Comparison of ENCODE assay signal across 22 mouse cellular contexts in genomic region chr2:157185022-157185660, GRCm38 (mm10). TPM values are rescaled to one million over a fixed set of nuclear protein-coding genes. Genes with fewer than 3 reads are reported as not detected.
DNase-seq lines count a peak whose midpoint lies in the region; ATAC-seq and TF ChIP-seq lines count a peak whose summit lies in the region.
"Had no signal": no experiment of that assay in that cellular context is flagged by ENCODE, and none has a peak within 500 bp of the region (broad histone marks: within the 10 kb centered on the region; RNA-seq: fewer than 3 reads in every experiment).

No protein-coding gene starts in this region.

- no peaks in the 10 kb centered on the region for H3K27me3 ChIP-seq in heart, embryonic 15.5 days
- no peaks in the 10 kb centered on the region for H3K27me3 ChIP-seq in liver, embryonic 13.5 days
- no peaks in the 10 kb centered on the region for H3K27me3 ChIP-seq in small intestine, adult 2 months (ENCODE audit: control insufficient read depth, insufficient read depth, low read length)
- H3K27me3 ChIP-seq: hindbrain, embryonic 12.5 days; limb, embryonic 13.5 days; lung, embryonic 15.5 days had no signal

- 0 out of 2 replicates have a peak overlapping the region, but pooled peaks have one; percentile 17 for H3K27ac ChIP-seq in heart, embryonic 15.5 days
- H3K27ac ChIP-seq in liver, embryonic 13.5 days = peak overlapping the region; percentile 60
- peak overlapping the region; percentile 44; the same call in 1 of the 2 replicates for H3K27ac ChIP-seq in small intestine, adult 2 months (ENCODE audit: insufficient read depth, low read depth, low read length)
- H3K27ac ChIP-seq: forebrain, embryonic 10.5 days; hindbrain, embryonic 12.5 days; limb, embryonic 13.5 days; lung, embryonic 15.5 days had no signal

- WGBS in heart, embryonic 15.5 days = 58% methylated on average over 13 of the region's 13 CpGs
- 46% methylated on average over 13 of the region's 13 CpGs for WGBS in liver, embryonic 13.5 days (ENCODE audit: insufficient replicate concordance)
- WGBS in small intestine, adult 2 months = 79% methylated on average over 13 of the region's 13 CpGs

- TF ChIP-seq CTCF in small intestine, adult 2 months (IDR thresholded peaks at IDR 0.05; ENCODE audit: extremely low read depth, insufficient read length, insufficient replicate concordance, low read depth, low read length) = no peak

- DNase-seq in heart, adult 18-20 months = no peak
- peak; percentile 44 for DNase-seq in liver, embryonic 13.5 days
- DNase-seq in adipocyte (ENCODE audit: low spot score) = no peak
- DNase-seq: B cell, adult 2 months; cerebellum, postnatal 10 days; embryo, embryonic 11 days; heart, adult 11 months; kidney, adult 18-20 months; kidney, postnatal 10 days; lung, postnatal 4 days; midbrain, embryonic 14.5 days; right cerebral cortex, postnatal 25 days; thymus, adult 2 months had no signal

- H3K9me3 ChIP-seq in heart, embryonic 15.5 days (replicated peaks) = no peaks in the 10 kb centered on the region
- no peaks in the 10 kb centered on the region for H3K9me3 ChIP-seq in liver, embryonic 13.5 days (replicated peaks)
- H3K9me3 ChIP-seq: forebrain, embryonic 10.5 days; hindbrain, embryonic 12.5 days; limb, embryonic 13.5 days; lung, embryonic 15.5 days had no signal

- ATAC-seq in heart, embryonic 15.5 days (replicated peaks; ENCODE audit: insufficient number of reproducible peaks, insufficient read depth, low FRiP score, low read depth) = 0 out of 2 replicates have a peak, but pooled peaks have one; percentile 22
- ATAC-seq in common myeloid progenitor, adult 5-6 weeks (replicated peaks; ENCODE audit: low read depth, poor library complexity, severe bottlenecking) = peak; percentile 47
- peak; percentile 92 for ATAC-seq in liver, embryonic 13.5 days (ENCODE audit: low read depth)
- ATAC-seq in granulocyte monocyte progenitor cell, adult 5-6 weeks (replicated peaks; ENCODE audit: poor library complexity, severe bottlenecking) = no peak

- H3K9ac ChIP-seq in heart, embryonic 15.5 days = 0 out of 2 replicates have a peak overlapping the region, but pooled peaks have one; percentile 21
- H3K9ac ChIP-seq in liver, embryonic 13.5 days = peak overlapping the region; percentile 40; the same call in 1 of the 2 replicates
- H3K9ac ChIP-seq: hindbrain, embryonic 12.5 days; limb, embryonic 13.5 days; lung, embryonic 15.5 days had no signal

- no peak for TF ChIP-seq POLR2A in small intestine, adult 2 months (IDR thresholded peaks at IDR 0.05; ENCODE audit: low read depth, low read length)

- H3K4me3 ChIP-seq in heart, embryonic 15.5 days = no peak overlapping the region
- H3K4me3 ChIP-seq in liver, embryonic 13.5 days (replicated peaks) = no peak overlapping the region
- no peak overlapping the region for H3K4me3 ChIP-seq in small intestine, adult 2 months (ENCODE audit: low read depth, low read length)
- H3K4me3 ChIP-seq: forebrain, embryonic 10.5 days; hindbrain, embryonic 12.5 days; limb, embryonic 13.5 days; lung, embryonic 15.5 days; myocyte had no signal

- peaks cover 39% of the 10 kb centered on the region for H3K36me3 ChIP-seq in heart, embryonic 15.5 days
- peaks cover 88% of the 10 kb centered on the region for H3K36me3 ChIP-seq in liver, embryonic 13.5 days
- peaks cover 42% of the 10 kb centered on the region for H3K36me3 ChIP-seq in small intestine, adult 2 months (ENCODE audit: control insufficient read depth, insufficient read depth, low read length)

- H3K4me2 ChIP-seq in heart, embryonic 15.5 days = 0 out of 2 replicates have a peak overlapping the region, but pooled peaks have one; percentile 22
- peak overlapping the region; percentile 37 for H3K4me2 ChIP-seq in liver, embryonic 13.5 days
- H3K4me2 ChIP-seq: hindbrain, embryonic 12.5 days; limb, embryonic 13.5 days; lung, embryonic 15.5 days had no signal

- H3K4me1 ChIP-seq in heart, embryonic 15.5 days (replicated peaks) = peaks cover 9% of the 10 kb centered on the region
- peaks cover 20% of the 10 kb centered on the region for H3K4me1 ChIP-seq in liver, embryonic 13.5 days (replicated peaks)
- peaks cover 7% of the 10 kb centered on the region; the same call in 1 of the 2 replicates for H3K4me1 ChIP-seq in small intestine, adult 2 months (ENCODE audit: control insufficient read depth, insufficient read depth, insufficient read length, low read length)
- H3K4me1 ChIP-seq: forebrain, embryonic 10.5 days; hindbrain, embryonic 12.5 days; limb, embryonic 13.5 days; lung, embryonic 15.5 days had no signal

RNA-seq across cellular contexts. Expression of gene Rbl1, which starts 19.2 kb away (rescaled TPM):
- 14.9 and 17.2 TPM in 2 replicates for polyA plus RNA-seq in heart, embryonic 15.5 days (2015; fragmentation: Nextera tagmentation; extraction: Ambion mirVana)
- total RNA-seq in heart, adult 18-20 months (2021) = 1 to 10 TPM; 1.6 to 1.7 TPM
- 87.0 and 92.3 TPM in 2 replicates for total RNA-seq in common myeloid progenitor, adult 5-6 weeks (2017)
- polyA plus RNA-seq in liver, embryonic 13.5 days (2015; fragmentation: Nextera tagmentation; extraction: Ambion mirVana) = 20.9 and 27.4 TPM in 2 replicates
- 1.7 and 5.2 TPM in 2 replicates for polyA plus RNA-seq in small intestine, adult 2 months (2012; rRNA removed)
- 58.6 and 76.1 TPM in 2 replicates for total RNA-seq in granulocyte monocyte progenitor cell, adult 5-6 weeks (2014; fragmentation: Nextera tagmentation)
- total RNA-seq in granulocyte monocyte progenitor cell, adult 5-6 weeks (2017) = 80.7 and 89.9 TPM in 2 replicates

RNA-seq across cellular contexts. Expression of gene Samhd1, which starts 50.1 kb away (rescaled TPM):
- 14.2 and 16.2 TPM in 2 replicates for polyA plus RNA-seq in heart, embryonic 15.5 days (2015; fragmentation: Nextera tagmentation; extraction: Ambion mirVana)
- total RNA-seq in heart, adult 18-20 months (2021) = 10 to 100 TPM; 21.7 to 26.3 TPM
- 52.4 and 82.3 TPM in 2 replicates for total RNA-seq in common myeloid progenitor, adult 5-6 weeks (2017)
- 19.4 and 21.5 TPM in 2 replicates for polyA plus RNA-seq in liver, embryonic 13.5 days (2015; fragmentation: Nextera tagmentation; extraction: Ambion mirVana)
- 18.9 and 47.7 TPM in 2 replicates for polyA plus RNA-seq in small intestine, adult 2 months (2012; rRNA removed)
- 65.3 and 71.3 TPM in 2 replicates for total RNA-seq in granulocyte monocyte progenitor cell, adult 5-6 weeks (2014; fragmentation: Nextera tagmentation)
- total RNA-seq in granulocyte monocyte progenitor cell, adult 5-6 weeks (2017) = 77.6 and 88.2 TPM in 2 replicates

Comparison
In these comparisons a context has a peak if more than half of its experiments do, and no peak if none do; other contexts are left out.
1. RNA of gene Rbl1, which starts 19.2 kb away (total RNA-seq): 87.0 to 92.3 TPM in common myeloid progenitor, adult 5-6 weeks and 58.6 to 89.9 TPM in granulocyte monocyte progenitor cell, adult 5-6 weeks; 1.6 to 1.7 TPM in heart, adult 18-20 months; every median in the first group is over 10 times any median in the second.
2. Peak in every context shown above with its lines, with median percentiles within 50 percentile points of each other: H3K27ac ChIP-seq.